Mouse (Mus musculus): ENCODE data around the gene Ssc4d.

DNA sequence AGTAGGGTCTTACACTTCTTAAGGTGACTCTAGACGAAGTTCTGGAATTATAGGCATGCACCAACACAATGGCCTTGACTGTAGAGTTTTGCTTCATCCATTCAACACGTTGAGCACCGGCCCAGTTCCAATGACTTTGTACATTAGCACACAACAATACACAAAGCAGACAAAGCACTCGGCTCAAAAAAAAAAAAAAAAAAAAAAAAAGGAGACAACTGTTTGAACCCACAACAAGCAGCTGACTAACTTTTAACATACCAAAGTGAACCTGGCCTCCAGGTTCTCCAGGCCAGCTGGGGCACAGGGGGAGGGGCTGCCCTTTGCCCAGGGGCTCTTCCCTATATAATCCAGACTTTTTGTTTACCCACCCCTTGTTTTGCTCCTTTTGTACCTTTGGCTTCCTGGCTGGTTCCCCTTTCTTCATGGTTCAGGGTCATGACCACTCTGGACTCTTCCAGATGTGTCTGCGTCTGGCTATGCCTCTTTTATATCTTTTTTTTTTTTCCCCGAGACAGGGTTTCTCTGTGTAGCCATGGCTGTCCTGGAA lies 38.6 kb downstream of the Ssc4d start:
- TF ChIP-seq CTCF (conservative IDR thresholded peaks at IDR 0.05 in 1 of 2, IDR thresholded peaks at IDR 0.05 in 1 of 2; ENCODE audit: low read depth in 2 of 2, low read length in 2 of 2): no peak
- no peak for TF ChIP-seq MEF2A (IDR thresholded peaks at IDR 0.05; ENCODE audit: borderline replicate concordance, low read depth, low read length)
- no peak for TF ChIP-seq POLR2A (IDR thresholded peaks at IDR 0.05; ENCODE audit: low read depth, low read length)
- TF ChIP-seq ETS1 (conservative IDR thresholded peaks at IDR 0.05; ENCODE audit: low read depth, low read length): no peak
- no peak for TF ChIP-seq RCOR1 (conservative IDR thresholded peaks at IDR 0.05; ENCODE audit: low read depth, low read length)
- no peak for TF ChIP-seq POLR2AphosphoS2 (IDR thresholded peaks at IDR 0.05; ENCODE audit: low read depth, low read length)
- no peak for TF ChIP-seq EP300 (IDR thresholded peaks at IDR 0.05; ENCODE audit: low read length)
- no peak for TF ChIP-seq MYC (IDR thresholded peaks at IDR 0.05; ENCODE audit: low read depth, low read length)
- TF ChIP-seq SIN3A (IDR thresholded peaks at IDR 0.05; ENCODE audit: low read length): no peak
- no peak for TF ChIP-seq E2F4 (IDR thresholded peaks at IDR 0.05; ENCODE audit: insufficient replicate concordance, low read depth, low read length)
- TF ChIP-seq UBTF (IDR thresholded peaks at IDR 0.05; ENCODE audit: low read depth, low read length): no peak
- no peak for TF ChIP-seq MAFK (IDR thresholded peaks at IDR 0.05; ENCODE audit: insufficient replicate concordance, low read length)
- no peak for TF ChIP-seq BHLHE40 (IDR thresholded peaks at IDR 0.05; ENCODE audit: low read depth, low read length)
- TF ChIP-seq TBP (conservative IDR thresholded peaks at IDR 0.05; ENCODE audit: low read depth, low read length): no peak
